Mouse (Mus musculus): Measurements from ENCODE around the gene Lbp. TPM values are rescaled to one million over a fixed set of nuclear protein-coding genes. Genes with fewer than 3 reads are reported as not detected.

The Lbp gene
- polyA plus RNA-seq, 1 experiment from 2014 or later = 5.2 TPM

- Histone ChIP-seq H3K27me3 (no peaks in the 10 kb centered on the region), H3K9ac (no peak overlapping the region), H3K4me1 (replicated peaks) (no peaks in the 10 kb centered on the region; the same call in 1 of the 2 replicates), H3K4me3 (no peak overlapping the region), H3K9me3 (no peaks in the 10 kb centered on the region), H3K4me2 (no peak overlapping the region), H3K27ac (replicated peaks) (no peak overlapping the region), H3K36me3 (0 out of 2 replicates have a peak, but pooled peaks cover 2% of the 10 kb centered on the region)
- ATAC-seq (ENCODE audit: low read depth) = no peak
- 75% methylated on average over 6 of the region's 6 CpGs for WGBS
Observed at GRCm38 (mm10) chr2:158346467-158346866, 40.2 kb downstream of the Lbp start.

- 0 out of 2 replicates have a peak, but pooled peaks have one; percentile 21 for ATAC-seq (ENCODE audit: low read depth)
- 2% methylated on average over 6 of the region's 6 CpGs for WGBS
- no peaks in the 10 kb centered on the region for H3K9me3 ChIP-seq
Observed at GRCm38 (mm10) chr2:158347868-158348267, 41.6 kb downstream of the Lbp start.

GRCm38 (mm10) chr2:158352801-158353520, 46.7 kb downstream of the Lbp start:
- 85% methylated on average over 3 of the region's 3 CpGs for WGBS
- H3K9me3 ChIP-seq = no peaks in the 10 kb centered on the region
- no peak overlapping the region for H3K4me2 ChIP-seq
- no peak for ATAC-seq (ENCODE audit: low read depth)
- no peak overlapping the region for H3K4me3 ChIP-seq
- H3K9ac ChIP-seq = no peak overlapping the region
- peaks cover 66% of the 10 kb centered on the region for H3K36me3 ChIP-seq
- H3K27ac ChIP-seq (replicated peaks) = no peak overlapping the region
- H3K4me1 ChIP-seq (replicated peaks) = 0 out of 2 replicates have a peak, but pooled peaks cover 2% of the 10 kb centered on the region
- no peaks in the 10 kb centered on the region for H3K27me3 ChIP-seq

More at GRCm38 (mm10) chr2:158347868-158348267, 41.6 kb downstream of the Lbp start:
- Histone ChIP-seq H3K4me1 (replicated peaks) (no peaks in the 10 kb centered on the region; the same call in 1 of the 2 replicates), H3K36me3 (peaks cover 16% of the 10 kb centered on the region), H3K9ac (no peak overlapping the region), H3K27me3 (no peaks in the 10 kb centered on the region), H3K4me2 (no peak overlapping the region), H3K27ac (replicated peaks) (no peak overlapping the region), H3K4me3 (no peak overlapping the region)

DNA sequence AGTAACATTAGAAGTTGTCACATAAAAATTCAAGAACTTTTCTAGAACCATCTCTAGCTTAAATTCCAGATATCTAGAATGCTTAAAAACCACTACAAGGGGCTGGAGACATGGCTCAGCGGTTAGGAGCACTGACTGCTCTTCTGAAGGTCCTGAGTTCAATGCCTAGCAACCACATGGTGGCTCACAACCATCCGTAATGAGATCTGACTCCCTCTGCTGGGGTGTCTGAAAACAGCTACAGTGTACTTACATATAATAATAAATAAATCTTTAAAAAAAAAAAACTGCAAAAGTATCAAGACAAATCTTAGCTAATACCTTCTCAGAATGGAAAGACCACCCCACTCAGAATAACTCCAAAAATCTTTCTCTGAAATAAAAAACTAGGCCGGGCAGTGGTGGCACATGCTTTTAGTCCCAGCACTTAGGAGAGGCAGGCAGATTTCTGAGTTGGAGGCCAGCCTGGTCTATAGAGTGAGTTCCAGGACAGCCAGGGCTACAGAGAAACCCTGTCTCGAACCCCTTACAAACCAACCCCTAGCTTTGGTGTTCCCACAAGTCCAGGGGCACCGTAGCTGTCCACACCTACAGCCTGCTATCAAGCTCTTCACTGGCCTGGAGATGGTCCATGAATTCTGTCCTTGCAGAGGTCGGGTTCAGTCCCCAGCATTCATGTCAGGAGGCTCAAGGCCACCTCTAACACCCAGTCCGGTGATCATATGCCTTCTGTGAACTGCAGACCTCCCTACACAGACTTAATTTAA, 48.2 kb downstream of the Lbp start:
- H3K9me3 ChIP-seq = no peaks in the 10 kb centered on the region
- ATAC-seq (ENCODE audit: low read depth) = no peak
- H3K27ac ChIP-seq (replicated peaks) = no peak overlapping the region
- no peak overlapping the region for H3K9ac ChIP-seq
- no peak overlapping the region for H3K4me3 ChIP-seq
- no peaks in the 10 kb centered on the region for H3K27me3 ChIP-seq
- H3K36me3 ChIP-seq = peaks cover 82% of the 10 kb centered on the region
- peaks cover 17% of the 10 kb centered on the region for H3K4me1 ChIP-seq (replicated peaks)
- H3K4me2 ChIP-seq = no peak overlapping the region
- 82% methylated on average over 7 of the region's 7 CpGs for WGBS

DNA sequence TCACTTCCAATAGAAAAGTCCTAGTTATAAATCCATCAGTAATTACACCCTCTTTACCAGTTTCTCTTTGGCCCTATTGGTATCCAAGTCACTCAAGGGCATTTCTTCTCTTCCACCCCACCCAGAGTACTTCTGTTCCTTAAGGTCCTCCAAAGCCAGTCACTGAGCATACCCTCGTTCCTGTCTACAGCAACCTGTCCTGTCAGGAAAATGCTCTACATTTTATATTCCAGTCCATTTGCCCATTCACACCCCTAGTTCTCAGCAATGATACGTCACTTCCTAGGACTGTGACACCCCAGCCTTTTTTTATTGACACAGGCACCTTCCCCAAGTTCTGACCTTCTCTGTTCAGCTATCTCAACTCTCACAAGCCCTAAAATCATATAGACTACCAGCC, 48.9 kb downstream of the Lbp start:
- Histone ChIP-seq H3K27ac (replicated peaks) (no peak overlapping the region), H3K36me3 (peaks cover 89% of the 10 kb centered on the region)
- 90% methylated on average over 2 of the region's 2 CpGs for WGBS

GRCm38 (mm10) chr2:158356121-158356520, 49.8 kb downstream of the Lbp start:
- Histone ChIP-seq H3K9me3 (no peaks in the 10 kb centered on the region), H3K4me1 (replicated peaks) (peaks cover 31% of the 10 kb centered on the region), H3K36me3 (peaks cover 89% of the 10 kb centered on the region), H3K27ac (replicated peaks) (no peak overlapping the region), H3K4me2 (no peak overlapping the region), H3K9ac (no peak overlapping the region), H3K27me3 (no peaks in the 10 kb centered on the region), H3K4me3 (no peak overlapping the region)
- ATAC-seq (ENCODE audit: low read depth) = no peak
- 88% methylated on average over 5 of the region's 5 CpGs for WGBS

More for the DNA sequence above, 48.9 kb downstream of the Lbp start:
- H3K4me3 ChIP-seq = no peak overlapping the region
- H3K4me2 ChIP-seq = no peak overlapping the region
- H3K9me3 ChIP-seq = no peaks in the 10 kb centered on the region
- H3K27me3 ChIP-seq = no peaks in the 10 kb centered on the region
- H3K4me1 ChIP-seq (replicated peaks) = peaks cover 24% of the 10 kb centered on the region
- H3K9ac ChIP-seq = no peak overlapping the region
- ATAC-seq (ENCODE audit: low read depth) = no peak

GRCm38 (mm10) chr2:158359757-158360620, 53.7 kb downstream of the Lbp start:
- H3K9me3 ChIP-seq = no peaks in the 10 kb centered on the region
- peaks cover 52% of the 10 kb centered on the region for H3K36me3 ChIP-seq
- H3K4me2 ChIP-seq = peak overlapping the region; percentile 90
- H3K27ac ChIP-seq (replicated peaks) = 0 out of 2 replicates have a peak overlapping the region, but pooled peaks have one; percentile 82
- peak overlapping the region; percentile 91 for H3K4me3 ChIP-seq
- H3K4me1 ChIP-seq (replicated peaks) = peaks cover 34% of the 10 kb centered on the region
- whole genome bisulfite sequencing = 73% methylated on average over 12 of the region's 12 CpGs
- peak overlapping the region; percentile 95 for H3K9ac ChIP-seq
- no peaks in the 10 kb centered on the region for H3K27me3 ChIP-seq
- ATAC-seq (ENCODE audit: low read depth) = no peak

DNA sequence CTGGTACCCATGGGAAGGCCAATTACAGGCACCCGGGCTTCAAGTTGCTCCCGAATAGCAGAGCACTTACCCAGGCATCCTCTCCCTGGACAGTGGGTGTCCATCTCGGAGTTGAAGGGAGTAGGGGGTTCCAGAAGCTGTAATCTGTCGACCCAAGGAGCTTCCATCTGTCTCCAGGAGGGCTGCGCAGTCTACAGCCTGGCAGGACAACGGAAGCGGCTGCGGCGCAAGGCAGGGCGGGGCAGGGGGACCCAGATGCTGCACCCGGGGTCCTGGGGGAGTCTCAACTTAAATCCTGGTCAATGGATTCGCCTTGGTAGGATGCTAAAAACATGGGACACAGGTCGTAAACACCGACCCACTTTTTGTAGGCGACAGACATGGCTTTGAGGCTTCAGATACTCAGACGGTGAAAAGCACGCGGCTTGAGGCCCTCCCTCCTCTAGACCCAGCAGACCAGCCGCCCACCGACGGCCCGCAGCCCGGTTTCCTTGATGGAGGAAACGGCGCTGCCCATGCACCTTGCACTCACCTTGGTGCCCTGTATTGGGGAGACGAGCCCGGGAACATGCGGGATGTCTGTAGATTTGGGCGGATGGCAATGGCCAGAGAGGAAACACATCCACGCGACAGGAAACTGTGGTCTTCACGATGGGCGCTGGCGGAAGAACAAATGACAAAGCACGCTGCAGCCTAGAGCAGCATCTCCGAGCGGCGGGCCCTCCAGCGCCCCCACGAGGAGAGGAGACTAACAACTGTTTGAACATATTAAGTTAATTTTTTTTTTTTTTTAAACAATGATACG, 54.8 kb downstream of the Lbp start:
- peaks cover 34% of the 10 kb centered on the region for H3K4me1 ChIP-seq (replicated peaks)
- peak overlapping the region; percentile 82 for H3K27ac ChIP-seq (replicated peaks)
- peak overlapping the region; percentile 90 for H3K4me2 ChIP-seq
- H3K9ac ChIP-seq = peak overlapping the region; percentile 95
- H3K9me3 ChIP-seq = no peaks in the 10 kb centered on the region
- under 1% methylated on average over 41 of the region's 41 CpGs for WGBS
- peak overlapping the region; percentile 91 for H3K4me3 ChIP-seq
- no peaks in the 10 kb centered on the region for H3K27me3 ChIP-seq
- peaks cover 41% of the 10 kb centered on the region for H3K36me3 ChIP-seq
- ATAC-seq (ENCODE audit: low read depth) = peak; percentile 90

DNA sequence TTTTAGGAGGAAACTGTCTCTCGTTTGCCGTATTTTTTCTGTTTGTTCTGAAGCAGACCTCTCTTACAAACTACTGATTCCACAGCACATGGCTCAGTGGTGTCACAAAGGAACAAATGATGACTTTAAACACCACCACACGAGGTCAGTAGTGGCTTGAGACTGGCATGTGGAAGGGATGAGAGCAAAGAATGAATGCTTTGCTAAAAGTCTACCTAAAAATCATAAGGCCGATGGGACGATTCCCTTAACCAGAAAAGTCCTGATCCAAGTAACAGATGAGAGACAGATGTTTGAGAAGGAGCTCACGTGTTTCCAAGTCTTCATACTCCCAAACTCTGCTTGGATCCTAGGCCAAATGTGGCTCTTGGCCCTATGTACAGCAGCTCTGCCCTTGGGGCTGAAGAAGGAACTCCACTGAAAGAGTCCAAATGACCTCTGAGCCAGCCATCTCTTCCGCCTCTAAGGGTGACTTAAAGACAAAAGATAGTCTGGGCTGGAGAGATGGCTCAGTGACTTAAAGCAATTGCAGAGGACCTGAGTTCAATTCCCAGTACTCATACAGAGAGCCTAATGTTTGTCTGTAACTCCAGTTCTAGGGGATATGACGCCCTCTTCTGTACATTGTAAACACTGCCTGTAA, 55.5 kb downstream of the Lbp start:
- no peak overlapping the region for H3K9ac ChIP-seq
- H3K36me3 ChIP-seq = peaks cover 34% of the 10 kb centered on the region
- peak overlapping the region; percentile 82 for H3K27ac ChIP-seq (replicated peaks)
- WGBS = 41% methylated on average over 8 of the region's 8 CpGs
- H3K9me3 ChIP-seq = no peaks in the 10 kb centered on the region
- H3K4me3 ChIP-seq = peak overlapping the region; percentile 91
- H3K4me2 ChIP-seq = peak overlapping the region; percentile 90
- no peaks in the 10 kb centered on the region for H3K27me3 ChIP-seq
- peak; percentile 51; the same call in 1 of the 2 replicates for ATAC-seq (ENCODE audit: low read depth)
- H3K4me1 ChIP-seq (replicated peaks) = peaks cover 34% of the 10 kb centered on the region

DNA sequence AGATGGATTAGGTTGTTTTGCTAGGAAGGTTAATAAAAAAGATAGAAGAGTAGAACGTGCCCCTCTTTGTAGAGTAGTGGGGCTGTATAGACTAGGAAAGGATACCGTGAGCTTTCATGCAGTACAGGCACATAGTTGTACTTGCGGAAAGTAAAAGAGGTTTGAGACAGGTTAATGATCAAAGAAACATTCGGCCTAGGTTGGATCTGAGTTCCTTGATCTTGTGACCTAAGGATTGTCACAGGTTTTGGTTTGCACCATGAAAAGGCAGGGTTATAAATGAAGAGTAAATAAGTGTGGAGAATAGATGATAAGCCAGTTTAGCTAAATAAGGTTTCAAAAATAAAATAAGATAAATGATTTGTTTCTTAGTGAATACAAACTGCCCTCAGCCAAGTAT, 57.9 kb downstream of the Lbp start:
- Histone ChIP-seq H3K27me3 (no peaks in the 10 kb centered on the region), H3K4me1 (replicated peaks) (peaks cover 20% of the 10 kb centered on the region), H3K9ac (no peak overlapping the region), H3K4me2 (no peak overlapping the region), H3K9me3 (no peaks in the 10 kb centered on the region), H3K4me3 (no peak overlapping the region), H3K27ac (replicated peaks) (no peak overlapping the region), H3K36me3 (peaks cover 10% of the 10 kb centered on the region)
- 82% methylated on average over 4 of the region's 4 CpGs for WGBS
- ATAC-seq (ENCODE audit: low read depth) = no peak
